Mouse (Mus musculus) stomach, postnatal 0 days (tissue): ENCODE results near the gene Taf3.

ENCODE experiments used
- CTCF ChIP-seq: IDR thresholded peaks from 2 replicates; pipeline ENCODE4 v1.5.1; 2016; ENCODE audit warnings: antibody characterized with exemption, low read depth, mild to moderate bottlenecking, moderate library complexity
- EP300 ChIP-seq: optimal IDR thresholded peaks from 2 replicates; pipeline ENCODE3; 2016; ENCODE audit warnings: antibody characterized with exemption

DNA sequence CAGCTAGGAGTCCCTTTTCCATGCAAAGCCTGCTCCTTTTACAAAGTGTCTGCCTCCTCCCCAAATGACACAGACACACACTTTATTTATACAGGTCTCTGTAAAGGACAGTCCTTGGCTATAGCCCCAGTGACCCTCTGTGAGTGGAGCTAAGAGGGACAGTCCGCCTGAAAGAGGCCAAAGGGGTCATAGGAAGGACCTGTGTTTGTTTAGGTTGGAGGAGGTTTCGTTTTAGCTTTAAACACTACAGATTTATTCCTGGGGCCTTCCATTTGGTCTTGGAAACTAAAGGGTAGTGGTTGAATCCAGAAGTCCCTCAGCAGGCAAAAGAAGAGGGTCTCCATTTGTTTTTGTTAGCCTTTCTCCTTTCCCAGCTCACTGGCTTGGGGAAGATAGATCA, 174.6 kb downstream of the Taf3 start:
- TF ChIP-seq EP300 = no peak
- TF ChIP-seq CTCF = no peak
